Mouse (Mus musculus): ENCODE results near the gene Slc2a9.

- TF ChIP-seq POLR2A (IDR thresholded peaks at IDR 0.05; ENCODE audit: low read depth, low read length) (no peak), CTCF (conservative IDR thresholded peaks at IDR 0.05; ENCODE audit: insufficient read depth, insufficient read length, low read depth, low read length) (no peak)
Observed at GRCm38 (mm10) chr5:38479027-38479426, 23.9 kb downstream of the Slc2a9 start.

All from kidney, adult 2 months (tissue).